Mouse (Mus musculus) limb, embryonic 11.5 days (tissue): ENCODE results near the gene B230217C12Rik. TPM values are rescaled to one million over a fixed set of nuclear protein-coding genes. Genes with fewer than 3 reads are reported as not detected.

Source experiments
- ATAC-seq: fragments of 200-750 bp; cut with Nextera tagmentation; 2 replicates; pipeline ENCODE4 v1.8.0; 2017; ENCODE audit warnings: low read depth; ENCODE audit not compliant: insufficient number of reproducible peaks, low FRiP score, low TSS enrichment
- DNase-seq: peaks from one replicate; pipeline ENCODE4 v3.0.0-alpha.2; 2015; ENCODE audit warnings: low spot score
- H3K27ac ChIP-seq: fragments of 300-500 bp; sonication (generic); replicated peaks from 2 replicates; pipeline ENCODE4 v1.5.1; 2014; ENCODE audit warnings: low read depth, mild to moderate bottlenecking, low read length
- H3K27me3 ChIP-seq: fragments of 300-500 bp; sonication (generic); 2 replicates; pipeline ENCODE4 v1.6.1; 2014; ENCODE audit warnings: mild to moderate bottlenecking, low read length, mixed read lengths; ENCODE audit not compliant: control insufficient read depth, insufficient read depth
- H3K36me3 ChIP-seq: fragments of 300-500 bp; sonication (generic); 2 replicates; pipeline ENCODE4 v1.6.1; 2014; ENCODE audit warnings: mild to moderate bottlenecking, low read length, moderate library complexity, mixed read lengths; ENCODE audit not compliant: control insufficient read depth, insufficient read depth
- H3K4me1 ChIP-seq: fragments of 300-500 bp; sonication (generic); 2 replicates; pipeline ENCODE4 v1.6.1; 2014; ENCODE audit warnings: low read length, mixed read lengths; ENCODE audit not compliant: control insufficient read depth, insufficient read depth
- H3K4me2 ChIP-seq: fragments of 300-500 bp; sonication (generic); 2 replicates; pipeline ENCODE4 v1.6.1; 2014; ENCODE audit warnings: low read depth, mild to moderate bottlenecking, moderate library complexity; ENCODE audit not compliant: severe bottlenecking
- H3K4me3 ChIP-seq: fragments of 300-500 bp; sonication (generic); 2 replicates; pipeline ENCODE4 v1.5.1; 2014; ENCODE audit warnings: low read depth, low read length
- H3K9ac ChIP-seq: fragments of 300-500 bp; sonication (generic); 2 replicates; pipeline ENCODE4 v1.6.1; 2014; ENCODE audit warnings: mild to moderate bottlenecking, low read length
- H3K9me3 ChIP-seq: fragments of 300-500 bp; sonication (generic); 2 replicates; pipeline ENCODE4 v1.6.1; 2016; ENCODE audit warnings: low read length; ENCODE audit not compliant: control insufficient read depth
- whole genome bisulfite sequencing: fragments of 180-500 bp; shearing (Covaris S2); extraction: QIAGEN DNeasy Blood & Tissue Kit; methylation state at CpG from one replicate; pipeline ENCODE4 v1.1.7; 2014; 5-methylcytosine and 5-hydroxymethylcytosine counted together
- polyA plus RNA-seq: library from polyadenylated mRNA; unstranded; fragments of >200 nt; fragmentation: Nextera tagmentation; extraction: Ambion mirVana; gene quantifications from 2 replicates; pipeline ENCODE4 v1.2.1, GENCODE M21; 2014

The B230217C12Rik gene
- polyA plus RNA-seq, 1 experiment from 2014 or later: 15.9 TPM

- Histone ChIP-seq H3K4me3 (no peak overlapping the region), H3K9me3 (no peaks in the 10 kb centered on the region), H3K4me2 (no peak overlapping the region), H3K9ac (no peak overlapping the region), H3K4me1 (no peaks in the 10 kb centered on the region), H3K27ac (no peak overlapping the region), H3K27me3 (no peaks in the 10 kb centered on the region), H3K36me3 (peaks cover 13% of the 10 kb centered on the region; the same call in 1 of the 2 replicates)
- 81% methylated on average over 10 of the region's 10 CpGs for WGBS
- ATAC-seq: no peak
- DNase-seq: no peak
Observed at GRCm38 (mm10) chr11:97825295-97825694, 15.3 kb upstream of the B230217C12Rik start.

DNA sequence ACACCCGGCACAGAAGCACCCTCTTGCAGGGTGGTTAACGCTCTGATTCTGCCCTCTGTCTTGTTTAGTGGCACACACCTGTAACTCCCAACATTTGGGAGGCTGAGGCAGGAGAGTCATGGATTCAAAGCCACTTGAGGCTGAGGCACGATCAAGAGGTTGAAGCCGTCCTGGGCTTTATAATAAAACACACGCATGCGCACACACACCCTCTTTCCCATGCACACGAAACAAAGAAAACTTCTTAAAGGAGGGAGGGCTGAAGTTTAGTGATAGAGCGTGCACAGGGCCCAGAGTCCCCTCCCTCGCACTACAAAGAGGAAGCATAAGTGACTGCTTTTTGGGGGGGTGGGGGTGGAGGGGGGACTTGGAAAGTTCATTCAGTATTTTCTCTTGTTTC lies 14.6 kb upstream of the B230217C12Rik start:
- peaks cover 13% of the 10 kb centered on the region; the same call in 1 of the 2 replicates for H3K36me3 ChIP-seq
- no peak overlapping the region for H3K4me2 ChIP-seq
- no peaks in the 10 kb centered on the region for H3K27me3 ChIP-seq
- no peak overlapping the region for H3K27ac ChIP-seq
- ATAC-seq (no peak), DNase-seq (no peak)
- no peak overlapping the region for H3K9ac ChIP-seq
- WGBS: 94% methylated on average over 9 of the region's 9 CpGs
- H3K4me3 ChIP-seq: no peak overlapping the region
- H3K4me1 ChIP-seq: no peaks in the 10 kb centered on the region
- H3K9me3 ChIP-seq: no peaks in the 10 kb centered on the region

- Histone ChIP-seq H3K36me3 (peaks cover 13% of the 10 kb centered on the region; the same call in 1 of the 2 replicates), H3K27ac (no peak overlapping the region), H3K9ac (no peak overlapping the region), H3K4me3 (no peak overlapping the region), H3K4me1 (no peaks in the 10 kb centered on the region), H3K27me3 (no peaks in the 10 kb centered on the region), H3K9me3 (no peaks in the 10 kb centered on the region), H3K4me2 (no peak overlapping the region)
- WGBS: 79% methylated on average over 7 of the region's 7 CpGs
- DNase-seq (no peak), ATAC-seq (no peak)
Observed at GRCm38 (mm10) chr11:97826414-97826813, 14.2 kb upstream of the B230217C12Rik start.

GRCm38 (mm10) chr11:97827654-97828053 lies 12.9 kb upstream of the B230217C12Rik start:
- no peak overlapping the region for H3K27ac ChIP-seq
- peaks cover 13% of the 10 kb centered on the region; the same call in 1 of the 2 replicates for H3K36me3 ChIP-seq
- H3K4me1 ChIP-seq: no peaks in the 10 kb centered on the region
- ATAC-seq: no peak
- H3K9ac ChIP-seq: no peak overlapping the region
- H3K4me2 ChIP-seq: no peak overlapping the region
- no peak for DNase-seq
- no peaks in the 10 kb centered on the region for H3K27me3 ChIP-seq
- H3K9me3 ChIP-seq: no peaks in the 10 kb centered on the region
- 84% methylated on average over 6 of the region's 6 CpGs for WGBS
- H3K4me3 ChIP-seq: no peak overlapping the region

DNA sequence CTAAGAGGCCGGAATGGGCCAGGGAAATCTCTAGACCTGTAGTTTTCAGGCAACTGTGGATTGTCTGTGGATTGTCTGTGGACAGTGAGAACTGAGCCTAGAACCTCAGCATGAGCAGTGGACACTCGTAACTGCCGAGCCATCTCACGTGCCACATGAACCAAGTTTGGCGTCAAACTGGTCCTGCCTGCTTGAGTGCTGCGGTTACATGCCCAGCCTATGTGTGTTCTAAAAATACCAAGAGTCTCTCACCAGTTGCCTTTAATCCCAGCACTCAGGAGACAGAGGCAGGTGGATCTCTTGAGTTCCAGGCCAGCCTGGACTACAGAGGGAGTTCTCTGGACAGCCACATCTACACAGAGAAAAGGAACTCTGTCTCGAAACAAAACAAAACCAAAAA lies 11.2 kb upstream of the B230217C12Rik start:
- no peaks in the 10 kb centered on the region for H3K4me1 ChIP-seq
- no peaks in the 10 kb centered on the region for H3K27me3 ChIP-seq
- H3K4me3 ChIP-seq: no peak overlapping the region
- peaks cover 18% of the 10 kb centered on the region for H3K36me3 ChIP-seq
- no peak overlapping the region for H3K27ac ChIP-seq
- no peak overlapping the region for H3K4me2 ChIP-seq
- H3K9me3 ChIP-seq: no peaks in the 10 kb centered on the region
- no peak overlapping the region for H3K9ac ChIP-seq
- WGBS: 94% methylated on average over 7 of the region's 7 CpGs
- DNase-seq (no peak), ATAC-seq (no peak)

- no peak for ATAC-seq
- DNase-seq: no peak
- H3K36me3 ChIP-seq: peaks cover 21% of the 10 kb centered on the region
- H3K9me3 ChIP-seq: no peaks in the 10 kb centered on the region
- no peak overlapping the region for H3K4me2 ChIP-seq
- H3K9ac ChIP-seq: no peak overlapping the region
- no peak overlapping the region for H3K4me3 ChIP-seq
- no peaks in the 10 kb centered on the region for H3K4me1 ChIP-seq
- no peak overlapping the region for H3K27ac ChIP-seq
- 86% methylated on average over 12 of the region's 12 CpGs for WGBS
- no peaks in the 10 kb centered on the region for H3K27me3 ChIP-seq
Observed at GRCm38 (mm10) chr11:97829913-97830476, 10.6 kb upstream of the B230217C12Rik start.

DNA sequence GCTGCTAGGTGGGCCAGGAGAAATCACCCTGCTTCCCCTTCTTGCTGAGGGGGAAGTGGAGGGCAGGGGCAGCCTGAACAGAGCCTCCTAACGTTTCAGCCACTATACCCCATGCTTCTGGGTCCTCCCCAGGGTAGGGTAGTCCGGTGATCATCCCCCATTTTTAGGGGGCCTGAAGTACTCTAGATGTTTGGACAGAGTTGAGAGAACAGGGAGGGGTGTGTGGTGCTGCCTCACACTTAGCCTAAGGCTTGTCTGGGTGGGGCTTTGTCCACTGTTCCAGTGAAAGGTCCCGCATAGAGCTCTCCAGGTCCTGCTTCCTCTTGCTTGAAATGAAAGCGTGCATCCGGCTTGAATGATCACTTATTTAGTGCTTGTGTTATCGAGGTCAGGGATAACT lies 10.1 kb upstream of the B230217C12Rik start:
- no peaks in the 10 kb centered on the region for H3K4me1 ChIP-seq
- no peak overlapping the region for H3K9ac ChIP-seq
- H3K9me3 ChIP-seq: no peaks in the 10 kb centered on the region
- ATAC-seq (no peak), DNase-seq (no peak)
- 85% methylated on average over 6 of the region's 6 CpGs for WGBS
- H3K4me2 ChIP-seq: no peak overlapping the region
- H3K4me3 ChIP-seq: no peak overlapping the region
- no peak overlapping the region for H3K27ac ChIP-seq
- H3K27me3 ChIP-seq: no peaks in the 10 kb centered on the region
- peaks cover 18% of the 10 kb centered on the region for H3K36me3 ChIP-seq

- Histone ChIP-seq H3K27me3 (no peaks in the 10 kb centered on the region), H3K9ac (no peak overlapping the region), H3K9me3 (no peaks in the 10 kb centered on the region), H3K27ac (no peak overlapping the region), H3K36me3 (peaks cover 20% of the 10 kb centered on the region), H3K4me3 (no peak overlapping the region), H3K4me1 (no peaks in the 10 kb centered on the region), H3K4me2 (no peak overlapping the region)
- ATAC-seq (no peak), DNase-seq (no peak)
- 79% methylated on average over 11 of the region's 11 CpGs for WGBS
Observed at GRCm38 (mm10) chr11:97832001-97832400, 8.6 kb upstream of the B230217C12Rik start.

GRCm38 (mm10) chr11:97833352-97833751 lies 7.2 kb upstream of the B230217C12Rik start:
- ATAC-seq (no peak), DNase-seq (no peak)
- no peak overlapping the region for H3K9ac ChIP-seq
- peaks cover 18% of the 10 kb centered on the region for H3K36me3 ChIP-seq
- H3K27me3 ChIP-seq: no peaks in the 10 kb centered on the region
- no peak overlapping the region for H3K4me2 ChIP-seq
- H3K9me3 ChIP-seq: no peaks in the 10 kb centered on the region
- H3K4me3 ChIP-seq: no peak overlapping the region
- no peak overlapping the region for H3K27ac ChIP-seq
- H3K4me1 ChIP-seq: no peaks in the 10 kb centered on the region
- 84% methylated on average over 15 of the region's 15 CpGs for WGBS
